Mouse (Mus musculus) megakaryocyte, adult 5-6 weeks (primary cell): ENCODE measurements at regions not wholly inside any gene's neighbourhood (a gene's known extent, or its start where the extent isn't known, plus 50 kb on each side); places are given as distances from the start of the nearest gene placed in this dataset.

Source experiments
- ATAC-seq: 2 replicates; pipeline ENCODE4 v1.8.0; 2016; ENCODE audit warnings: mild to moderate bottlenecking, inconsistent platforms; ENCODE audit not compliant: poor library complexity, severe bottlenecking

- ATAC-seq, result no peak
Observed at GRCm38 (mm10) chr7:36352761-36353160, 345.2 kb upstream of the Tshz3 start.

GRCm38 (mm10) chr7:36350616-36351015 lies 347.3 kb upstream of the Tshz3 start:
- no peak for ATAC-seq

DNA sequence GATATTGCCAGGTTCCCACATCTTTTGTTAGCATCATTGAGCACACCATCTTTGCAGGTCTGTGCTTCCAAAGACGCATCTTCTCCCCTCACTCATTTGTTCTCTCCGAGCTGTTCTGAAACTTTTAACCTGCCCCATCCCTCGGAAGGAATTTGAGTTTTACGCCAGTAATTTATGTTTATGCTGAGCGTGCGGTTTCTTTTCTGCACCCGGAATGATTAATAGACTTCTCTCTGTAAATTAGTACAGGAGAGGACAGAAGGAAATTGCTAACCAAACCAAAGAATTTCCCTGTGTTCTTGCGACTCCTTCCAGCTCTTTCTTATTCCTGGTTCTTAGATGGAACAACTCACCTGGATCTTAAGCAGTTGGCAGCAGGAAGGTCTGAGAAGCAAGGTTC lies 349.7 kb upstream of the Tshz3 start:
- no peak for ATAC-seq

DNA sequence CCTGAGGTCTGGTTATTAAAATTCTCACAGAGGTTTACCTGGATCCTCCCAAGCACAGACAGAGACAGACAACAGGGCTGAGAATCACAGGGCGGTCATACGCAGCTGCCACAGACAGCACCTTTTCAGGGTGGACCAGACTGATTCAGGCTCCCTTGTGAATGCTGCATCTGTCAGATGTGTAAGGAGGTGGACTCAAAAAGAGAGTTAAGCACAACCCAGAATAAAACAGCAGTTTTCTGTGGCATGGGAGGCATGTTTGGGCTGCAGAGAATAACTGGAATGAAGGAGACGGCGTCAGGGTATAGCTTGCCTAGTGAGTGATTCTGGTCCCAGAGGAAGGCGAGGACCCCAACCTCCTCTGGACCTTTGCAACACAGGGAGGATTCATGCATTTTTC lies 363.1 kb upstream of the Tshz3 start:
- no peak for ATAC-seq

- ATAC-seq, result no peak
Observed at GRCm38 (mm10) chr7:36334091-36334490, 363.8 kb upstream of the Tshz3 start.

DNA sequence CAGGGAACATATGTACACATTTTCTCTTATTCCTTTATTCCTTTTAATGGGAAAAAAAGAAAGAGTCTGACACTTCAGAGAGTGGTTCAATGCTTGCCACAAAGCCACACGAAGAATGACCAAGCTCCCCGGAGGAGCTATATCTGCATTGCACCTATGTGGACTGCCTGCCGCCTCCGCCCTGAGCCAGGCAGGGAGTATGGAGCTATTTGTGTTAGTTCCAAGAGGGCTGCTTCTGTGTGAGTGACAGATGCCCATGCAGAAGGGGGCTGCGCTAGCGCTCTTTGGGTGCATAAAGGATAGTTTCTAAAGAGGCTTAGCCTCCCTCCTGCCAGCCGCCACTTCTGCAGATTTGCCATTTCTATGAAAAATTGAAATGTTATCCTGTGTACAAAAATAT lies 365.3 kb upstream of the Tshz3 start:
- ATAC-seq, result no peak

- no peak for ATAC-seq
Observed at GRCm38 (mm10) chr7:36328141-36328540, 369.8 kb upstream of the Tshz3 start.

GRCm38 (mm10) chr7:36324035-36324434 lies 373.9 kb upstream of the Tshz3 start:
- no peak for ATAC-seq

DNA sequence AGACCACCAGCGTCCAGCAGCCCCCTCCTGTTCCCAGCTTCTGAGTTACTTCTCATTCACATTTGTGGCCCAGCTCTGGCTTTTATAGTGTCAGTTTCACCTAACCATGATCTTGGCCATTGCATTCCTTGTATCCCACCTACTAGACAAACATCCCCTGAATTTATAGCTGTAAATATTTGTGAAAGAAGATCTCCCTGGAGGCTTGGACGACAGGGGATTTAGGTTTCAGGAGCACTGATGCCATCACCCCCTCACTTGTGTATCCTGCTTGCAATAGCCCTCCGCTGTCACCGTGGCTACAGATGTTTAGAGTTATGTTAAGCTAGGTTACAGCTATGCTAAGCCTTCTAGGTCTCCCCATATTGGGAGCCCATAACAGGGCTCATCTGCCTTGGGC lies 375.7 kb upstream of the Tshz3 start:
- ATAC-seq, result no peak

DNA sequence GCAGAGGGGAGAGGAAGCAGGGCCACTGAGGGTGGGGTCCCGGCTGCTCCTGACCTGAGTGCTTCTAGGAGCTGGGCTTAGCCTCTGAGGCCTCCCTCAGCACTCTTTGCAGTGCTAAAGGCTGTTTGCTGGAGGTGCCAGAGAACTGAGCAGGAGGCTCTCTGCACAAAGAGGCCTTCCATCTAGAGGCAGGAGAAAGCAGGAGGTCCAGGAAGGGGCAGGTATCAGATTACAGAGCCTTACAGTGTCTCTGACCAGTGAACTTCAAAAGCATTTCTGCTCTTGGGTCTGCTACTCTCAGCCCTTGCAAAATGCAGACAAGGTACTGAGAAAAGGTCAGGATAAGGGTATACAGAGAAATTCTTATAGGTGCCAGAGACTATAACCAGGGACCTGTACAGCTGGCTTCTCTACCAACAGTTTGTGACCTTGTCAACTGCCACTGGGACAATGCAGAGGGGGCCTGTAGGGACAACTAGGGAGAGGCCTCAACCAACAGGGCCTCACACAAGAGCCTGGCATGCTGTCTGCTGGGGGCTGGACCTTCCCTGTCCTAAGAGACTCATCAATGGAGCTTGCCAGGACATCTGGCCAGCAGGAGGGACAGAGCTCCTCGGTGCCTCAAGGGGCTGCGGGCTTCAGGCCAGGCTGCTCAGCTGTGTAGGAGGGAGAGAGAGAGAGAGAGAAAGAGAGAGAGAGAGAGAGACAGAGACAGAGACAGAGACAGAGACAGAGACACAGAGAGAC lies 380.3 kb upstream of the Tshz3 start:
- no peak for ATAC-seq

- ATAC-seq, result no peak
Observed at GRCm38 (mm10) chr7:36313751-36314150, 384.2 kb upstream of the Tshz3 start.

DNA sequence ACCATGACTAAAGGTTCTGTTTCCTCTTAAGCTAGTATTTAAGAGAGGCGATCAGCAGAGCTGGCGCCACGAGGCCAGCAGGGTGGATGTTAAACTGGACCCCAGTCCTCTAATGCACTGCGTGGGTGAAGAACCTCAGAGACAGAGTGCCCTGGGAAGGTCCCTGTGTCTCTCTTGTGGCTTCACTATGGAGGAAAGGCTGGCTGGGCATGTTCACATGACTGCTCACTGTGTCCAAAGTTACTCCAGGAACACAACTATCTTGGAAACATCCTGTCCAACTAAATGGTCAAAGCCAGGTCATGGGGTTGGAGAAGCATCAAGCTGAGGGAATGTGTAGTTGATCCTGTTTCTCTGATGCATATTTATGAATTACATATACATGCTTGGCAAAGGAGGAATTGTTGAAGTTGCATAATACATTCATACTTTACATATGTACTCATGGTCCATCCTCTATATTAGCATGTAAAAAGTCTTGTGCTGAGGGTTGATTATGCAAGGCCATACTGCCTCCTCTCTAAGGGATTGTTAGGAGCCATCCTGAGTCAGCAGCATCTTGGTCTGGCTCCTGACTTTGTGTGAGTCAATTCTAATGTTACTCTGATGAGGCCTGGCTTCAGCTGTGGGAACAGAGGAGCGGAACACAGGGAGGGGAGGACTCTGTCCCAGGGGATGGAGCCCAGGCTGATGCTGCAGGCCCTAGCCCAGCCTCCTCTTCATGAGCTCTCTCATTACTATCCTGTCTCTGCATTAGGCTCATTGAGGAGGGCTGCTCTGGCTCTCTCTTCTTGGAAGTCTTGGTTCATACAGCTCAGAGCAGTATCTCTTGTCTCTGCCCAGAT lies 387.9 kb upstream of the Tshz3 start:
- ATAC-seq, result no peak

GRCm38 (mm10) chr7:36308726-36309125 lies 389.2 kb upstream of the Tshz3 start:
- no peak for ATAC-seq

DNA sequence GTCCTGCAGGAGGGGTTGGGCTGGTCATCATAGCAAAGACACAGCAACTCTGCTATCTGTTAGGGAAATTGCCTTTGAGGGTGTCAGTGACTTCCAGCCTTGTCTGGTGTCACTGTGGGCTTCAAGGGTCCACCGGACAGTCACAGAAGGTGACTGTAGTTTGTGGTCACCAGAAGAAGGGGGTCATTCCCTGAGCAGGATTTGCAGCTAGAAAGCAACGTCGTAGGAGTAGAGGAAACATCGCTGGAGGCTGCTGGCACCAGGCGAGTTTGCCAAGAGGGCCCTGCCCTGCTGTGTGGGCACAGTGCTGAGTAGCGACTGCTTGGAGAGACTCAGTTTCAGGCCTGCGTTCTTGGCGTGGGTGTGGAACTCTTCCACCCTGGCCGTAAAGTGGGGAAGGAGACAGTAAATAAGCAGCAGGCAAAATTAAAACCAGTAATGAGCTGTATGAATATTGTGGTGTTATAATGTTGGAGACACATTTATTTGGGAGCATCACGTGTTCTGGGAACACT lies 389.8 kb upstream of the Tshz3 start:
- no peak for ATAC-seq

DNA sequence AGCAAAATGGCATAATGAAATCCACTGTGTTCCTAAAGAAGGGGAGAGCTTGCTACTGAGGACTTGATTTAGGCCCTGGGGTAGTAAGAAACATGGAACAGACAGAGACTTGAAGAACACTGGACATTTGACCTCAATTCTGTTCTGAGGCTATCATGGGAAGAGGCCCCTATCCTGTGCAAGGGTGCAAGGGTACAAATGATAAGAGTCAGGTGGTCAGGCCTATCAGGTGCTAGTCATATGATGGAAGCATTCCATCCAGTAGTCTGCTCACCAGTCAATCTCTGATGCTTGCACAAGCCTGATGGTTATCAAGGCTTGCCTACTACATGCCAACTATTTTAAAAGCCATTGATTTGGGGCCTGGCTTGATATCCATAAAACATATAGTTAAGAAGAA lies 420.6 kb upstream of the Tshz3 start:
- ATAC-seq, result no peak

DNA sequence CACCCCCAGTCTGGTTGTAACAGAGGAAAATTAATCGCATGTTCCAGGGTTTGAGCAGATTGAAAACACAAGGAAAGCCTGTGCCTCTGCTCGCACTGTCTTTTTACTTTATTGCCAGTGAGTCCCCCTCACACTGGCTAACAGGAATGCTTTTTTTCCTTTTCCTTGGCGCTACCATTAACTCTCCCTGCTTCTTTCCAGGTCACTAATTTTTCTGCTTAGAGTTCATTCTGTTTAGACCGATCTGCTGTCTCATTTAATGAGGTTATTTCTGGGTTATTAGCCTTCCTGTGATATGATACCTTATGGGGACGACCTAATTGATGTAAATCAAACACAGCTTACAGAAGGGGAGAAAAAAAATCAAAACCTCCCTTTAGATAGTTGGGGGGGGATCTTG lies 429.0 kb upstream of the Tshz3 start:
- no peak for ATAC-seq

- ATAC-seq, result no peak
Observed at GRCm38 (mm10) chr7:36265163-36265823, 432.6 kb upstream of the Tshz3 start.

DNA sequence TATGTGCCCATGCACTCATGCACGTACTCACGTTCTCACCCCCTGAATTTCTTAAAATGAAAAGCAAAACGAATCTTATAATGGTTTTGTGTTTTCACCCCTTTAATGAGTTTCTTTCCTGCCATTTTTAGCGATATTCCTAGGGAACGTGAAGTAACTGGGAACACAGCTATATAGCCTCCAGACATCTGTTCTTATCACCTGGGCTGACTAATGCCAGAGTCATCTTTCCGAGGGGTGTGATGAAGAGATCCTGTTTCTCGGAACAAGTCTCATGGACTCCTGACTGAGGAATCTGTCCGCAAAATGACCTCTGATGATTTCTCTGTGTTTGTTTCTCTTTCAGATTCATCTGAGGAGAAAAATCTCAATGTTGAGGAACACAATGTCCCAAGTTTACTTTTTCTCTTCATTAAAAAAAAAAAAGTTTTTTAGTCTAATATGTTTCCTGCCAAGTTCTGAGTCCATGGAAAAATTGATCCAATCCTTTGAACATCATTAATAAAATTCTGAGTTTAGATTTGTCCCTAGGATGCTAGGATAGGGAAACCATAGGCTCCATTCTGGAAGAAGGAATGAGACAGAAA lies 435.7 kb upstream of the Tshz3 start:
- no peak for ATAC-seq

- ATAC-seq, result no peak
Observed at GRCm38 (mm10) chr7:36257102-36257501, 440.8 kb upstream of the Tshz3 start.

DNA sequence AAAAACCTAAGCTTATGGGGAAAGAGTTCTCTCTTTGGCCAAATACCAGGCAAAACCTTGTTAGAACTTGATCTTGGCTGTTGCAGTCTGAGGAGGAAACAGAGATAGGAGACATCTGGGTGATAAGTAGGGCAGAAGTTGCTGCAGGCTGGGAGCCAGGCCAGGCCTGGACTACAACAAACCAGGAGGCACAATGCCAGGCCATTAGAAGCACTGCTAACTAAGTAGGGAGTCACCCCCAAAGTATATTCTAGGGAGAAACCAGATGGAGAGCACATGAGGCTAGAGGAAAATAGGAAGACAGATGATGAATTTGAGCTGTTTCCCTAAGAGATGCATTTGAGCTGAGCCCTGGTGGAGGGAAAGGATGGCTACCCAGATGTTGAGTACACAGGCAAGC lies 444.6 kb upstream of the Zfp507 start:
- ATAC-seq, result no peak

DNA sequence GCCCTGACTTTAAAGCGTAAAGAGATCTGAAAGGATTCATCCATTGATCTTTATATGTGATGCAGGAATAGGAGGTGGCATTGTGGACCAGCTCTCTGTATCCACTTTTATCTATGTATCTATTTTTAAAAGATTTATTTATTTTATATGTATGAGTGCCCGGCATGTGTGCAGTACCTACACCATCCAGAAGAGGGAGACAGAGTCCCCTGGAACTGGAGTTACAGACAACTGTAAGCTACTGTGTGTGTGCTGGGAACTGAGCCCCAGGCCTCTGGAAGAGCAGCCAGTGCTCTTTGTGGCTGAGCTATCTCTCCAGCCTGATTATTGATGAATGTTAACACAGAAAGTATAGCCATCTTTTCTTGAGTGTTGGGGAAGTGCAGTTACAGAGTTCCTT lies 433.9 kb upstream of the Zfp507 start:
- ATAC-seq, result no peak
